Mouse (Mus musculus): ENCODE measurements at regions not wholly inside any gene's neighbourhood (a gene's known extent, or its start where the extent isn't known, plus 50 kb on each side); places are given as distances from the start of the nearest gene placed in this dataset.

DNA sequence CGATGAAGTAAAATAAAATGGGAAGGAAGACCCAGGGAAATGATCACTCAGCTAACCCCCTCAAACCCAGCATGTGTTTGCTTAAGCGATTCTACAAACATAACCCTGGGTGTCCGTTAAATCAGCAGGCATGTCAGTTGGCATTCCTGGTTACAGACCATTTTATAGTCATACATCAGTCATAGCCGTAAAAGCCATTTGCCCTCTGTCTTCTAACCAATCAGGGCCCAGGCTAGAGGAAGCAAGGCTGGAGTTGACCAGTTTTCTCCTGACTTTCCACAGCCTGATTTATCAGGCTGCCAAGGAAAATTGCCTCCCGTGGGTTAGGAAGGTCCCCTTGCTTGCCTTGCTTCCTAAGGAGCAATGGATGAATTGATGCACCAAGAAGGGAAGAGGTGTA, 212.3 kb downstream of the Snx10 start:
- TF ChIP-seq CTCF (IDR thresholded peaks at IDR 0.05; ENCODE audit: low read depth, low read length) (no peak), POLR2A (IDR thresholded peaks at IDR 0.05; ENCODE audit: borderline replicate concordance, low read depth, low read length) (no peak)
- H3K4me1 ChIP-seq (ENCODE audit: control insufficient read depth, insufficient read depth, low read length) = no peaks in the 10 kb centered on the region; the same call in 1 of the 2 replicates

GRCm38 (mm10) chr6:51743105-51743660, 219.5 kb downstream of the Snx10 start:
- Histone ChIP-seq H3K4me3 (ENCODE audit: insufficient read depth, low read length) (no peak overlapping the region), H3K4me1 (ENCODE audit: control insufficient read depth, insufficient read depth, low read length) (no peaks in the 10 kb centered on the region), H3K27ac (ENCODE audit: insufficient read depth, low read depth, low read length) (no peak overlapping the region)
- TF ChIP-seq CTCF (IDR thresholded peaks at IDR 0.05; ENCODE audit: low read depth, low read length) (no peak), POLR2A (IDR thresholded peaks at IDR 0.05; ENCODE audit: borderline replicate concordance, low read depth, low read length) (no peak)

More for the DNA sequence above, 212.3 kb downstream of the Snx10 start:
- H3K27ac ChIP-seq (ENCODE audit: insufficient read depth, low read depth, low read length) = no peak overlapping the region
- no peak overlapping the region for H3K4me3 ChIP-seq (ENCODE audit: insufficient read depth, low read length)

- H3K4me1 ChIP-seq (ENCODE audit: control insufficient read depth, insufficient read depth, low read length) = no peaks in the 10 kb centered on the region
- H3K4me3 ChIP-seq (ENCODE audit: insufficient read depth, low read length) = no peak overlapping the region
- TF ChIP-seq POLR2A (IDR thresholded peaks at IDR 0.05; ENCODE audit: borderline replicate concordance, low read depth, low read length) (no peak), CTCF (IDR thresholded peaks at IDR 0.05; ENCODE audit: low read depth, low read length) (no peak)
- H3K27ac ChIP-seq (ENCODE audit: insufficient read depth, low read depth, low read length) = no peak overlapping the region
These were observed 220.9 kb downstream of the Snx10 start for GRCm38 (mm10) chr6:51744607-51745006.

GRCm38 (mm10) chr6:51754239-51754681, 230.6 kb downstream of the Snx10 start:
- Histone ChIP-seq H3K4me3 (ENCODE audit: insufficient read depth, low read length) (no peak overlapping the region), H3K27ac (ENCODE audit: insufficient read depth, low read depth, low read length) (no peak overlapping the region), H3K4me1 (ENCODE audit: control insufficient read depth, insufficient read depth, low read length) (peaks cover 5% of the 10 kb centered on the region; the same call in 1 of the 2 replicates)
- TF ChIP-seq POLR2A (IDR thresholded peaks at IDR 0.05; ENCODE audit: borderline replicate concordance, low read depth, low read length) = no peak
- no peak for TF ChIP-seq CTCF (IDR thresholded peaks at IDR 0.05; ENCODE audit: low read depth, low read length)

DNA sequence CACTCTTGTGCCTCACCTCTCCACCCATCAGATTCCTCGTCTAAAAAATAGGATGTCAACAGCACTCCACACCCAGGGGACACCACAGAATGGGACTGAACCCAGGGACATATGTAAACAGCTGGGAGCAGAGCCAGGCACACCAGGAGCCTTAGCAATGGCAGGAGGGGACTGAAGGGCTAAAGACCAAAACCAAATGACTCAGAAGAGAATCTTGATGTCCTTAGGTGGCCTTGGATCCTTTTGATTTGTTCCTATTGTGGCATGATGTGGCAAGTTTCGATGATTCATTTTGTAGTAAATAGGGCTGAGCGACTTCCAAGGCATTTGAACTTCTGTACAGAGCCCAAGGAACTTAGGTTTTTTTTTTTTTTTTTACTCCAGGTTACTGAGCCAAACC, 233.4 kb downstream of the Snx10 start:
- TF ChIP-seq POLR2A (IDR thresholded peaks at IDR 0.05; ENCODE audit: borderline replicate concordance, low read depth, low read length) = no peak
- no peak for TF ChIP-seq CTCF (IDR thresholded peaks at IDR 0.05; ENCODE audit: low read depth, low read length)
- Histone ChIP-seq H3K4me3 (ENCODE audit: insufficient read depth, low read length) (no peak overlapping the region), H3K27ac (ENCODE audit: insufficient read depth, low read depth, low read length) (no peak overlapping the region), H3K4me1 (ENCODE audit: control insufficient read depth, insufficient read depth, low read length) (peaks cover 5% of the 10 kb centered on the region; the same call in 1 of the 2 replicates)

GRCm38 (mm10) chr6:51757746-51758145, 234.0 kb downstream of the Snx10 start:
- H3K4me3 ChIP-seq (ENCODE audit: insufficient read depth, low read length) = no peak overlapping the region
- H3K27ac ChIP-seq (ENCODE audit: insufficient read depth, low read depth, low read length) = no peak overlapping the region
- H3K4me1 ChIP-seq (ENCODE audit: control insufficient read depth, insufficient read depth, low read length) = peaks cover 5% of the 10 kb centered on the region; the same call in 1 of the 2 replicates
- TF ChIP-seq POLR2A (IDR thresholded peaks at IDR 0.05; ENCODE audit: borderline replicate concordance, low read depth, low read length) (no peak), CTCF (IDR thresholded peaks at IDR 0.05; ENCODE audit: low read depth, low read length) (no peak)

DNA sequence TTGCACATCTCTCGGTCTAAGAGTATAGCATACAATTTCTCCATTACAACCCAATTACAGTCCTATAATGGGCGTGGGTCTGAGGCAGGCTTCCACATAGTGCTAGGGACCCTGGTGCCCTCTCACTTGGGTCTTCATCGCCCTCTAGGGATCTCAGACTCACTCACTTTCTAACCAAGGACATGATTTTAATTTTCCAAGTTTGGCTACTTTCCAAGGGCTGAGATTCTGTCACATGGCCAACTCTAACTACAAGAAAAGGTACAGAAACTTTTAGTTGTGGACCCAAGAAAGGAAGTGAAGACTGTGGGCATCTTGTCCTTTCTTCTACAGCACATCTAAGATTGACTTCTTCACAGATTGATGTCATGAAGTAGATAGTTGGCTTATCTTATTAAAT, 235.1 kb downstream of the Snx10 start:
- peaks cover 5% of the 10 kb centered on the region; the same call in 1 of the 2 replicates for H3K4me1 ChIP-seq (ENCODE audit: control insufficient read depth, insufficient read depth, low read length)
- TF ChIP-seq POLR2A (IDR thresholded peaks at IDR 0.05; ENCODE audit: borderline replicate concordance, low read depth, low read length) = no peak
- no peak for TF ChIP-seq CTCF (IDR thresholded peaks at IDR 0.05; ENCODE audit: low read depth, low read length)
- no peak overlapping the region for H3K27ac ChIP-seq (ENCODE audit: insufficient read depth, low read depth, low read length)

GRCm38 (mm10) chr6:51760372-51760771, 236.7 kb downstream of the Snx10 start:
- TF ChIP-seq CTCF (IDR thresholded peaks at IDR 0.05; ENCODE audit: low read depth, low read length) (no peak), POLR2A (IDR thresholded peaks at IDR 0.05; ENCODE audit: borderline replicate concordance, low read depth, low read length) (no peak)
- no peak overlapping the region for H3K27ac ChIP-seq (ENCODE audit: insufficient read depth, low read depth, low read length)
- no peak overlapping the region for H3K4me3 ChIP-seq (ENCODE audit: insufficient read depth, low read length)
- H3K4me1 ChIP-seq (ENCODE audit: control insufficient read depth, insufficient read depth, low read length) = peaks cover 5% of the 10 kb centered on the region; the same call in 1 of the 2 replicates

More for the DNA sequence above, 235.1 kb downstream of the Snx10 start:
- no peak overlapping the region for H3K4me3 ChIP-seq (ENCODE audit: insufficient read depth, low read length)

- Histone ChIP-seq H3K27ac (ENCODE audit: insufficient read depth, low read depth, low read length) (no peak overlapping the region), H3K4me3 (ENCODE audit: insufficient read depth, low read length) (no peak overlapping the region), H3K4me1 (ENCODE audit: control insufficient read depth, insufficient read depth, low read length) (0 out of 2 replicates have a peak, but pooled peaks cover 3% of the 10 kb centered on the region)
- TF ChIP-seq CTCF (IDR thresholded peaks at IDR 0.05; ENCODE audit: low read depth, low read length) (no peak), POLR2A (IDR thresholded peaks at IDR 0.05; ENCODE audit: borderline replicate concordance, low read depth, low read length) (no peak)
These were observed 237.8 kb downstream of the Snx10 start for GRCm38 (mm10) chr6:51761506-51761905.

- Histone ChIP-seq H3K27ac (ENCODE audit: insufficient read depth, low read depth, low read length) (no peak overlapping the region), H3K4me3 (ENCODE audit: insufficient read depth, low read length) (no peak overlapping the region), H3K4me1 (ENCODE audit: control insufficient read depth, insufficient read depth, low read length) (no peaks in the 10 kb centered on the region)
- no peak for TF ChIP-seq POLR2A (IDR thresholded peaks at IDR 0.05; ENCODE audit: borderline replicate concordance, low read depth, low read length)
- no peak for TF ChIP-seq CTCF (IDR thresholded peaks at IDR 0.05; ENCODE audit: low read depth, low read length)
These were observed 242.8 kb downstream of the Snx10 start for GRCm38 (mm10) chr6:51766482-51766881.

All from bone marrow macrophage, adult 2 months (primary cell).